Mouse (Mus musculus): Measurements from ENCODE around the gene Dpf3. TPM values are rescaled to one million over a fixed set of nuclear protein-coding genes. Genes with fewer than 3 reads are reported as not detected.

The Dpf3 gene
- total and polyA plus RNA-seq, 2 experiments from 2014 or later, result 14.3 to 31.7 TPM

DNA sequence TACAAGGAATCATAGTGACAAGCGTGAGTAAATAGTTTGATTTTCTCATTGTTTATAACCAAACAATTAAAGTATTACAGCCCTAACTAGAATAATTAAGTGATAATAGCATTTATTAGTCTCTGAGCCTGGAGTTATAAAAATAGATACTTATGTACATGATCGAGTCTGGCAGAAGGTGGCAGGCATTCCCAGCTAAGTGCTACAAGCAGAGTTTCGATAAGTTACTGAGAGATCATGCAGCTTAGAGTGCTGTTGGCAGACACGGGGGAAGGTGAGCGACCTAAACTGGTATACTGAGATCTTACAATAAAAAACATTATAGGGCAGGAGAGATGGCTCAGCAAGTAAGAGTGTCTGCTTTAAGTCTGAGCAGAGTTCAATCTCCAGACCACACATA is 3.9 kb downstream of the Dpf3 start:
- Histone ChIP-seq H3K4me1 (ENCODE audit: insufficient read depth, low read length) (0 out of 2 replicates have a peak, but pooled peaks cover under 1% of the 10 kb centered on the region), H3K9me3 (ENCODE audit: low read length) (no peaks in the 10 kb centered on the region), H3K27me3 (ENCODE audit: insufficient read depth, low read length) (no peaks in the 10 kb centered on the region), H3K27ac (ENCODE audit: low read depth, low read length) (no peak overlapping the region), H3K4me2 (ENCODE audit: low read depth, low read length, poor library complexity, severe bottlenecking) (no peak overlapping the region), H3K9ac (replicated peaks; ENCODE audit: low read length, poor library complexity, severe bottlenecking) (no peak overlapping the region), H3K4me3 (ENCODE audit: low read depth, low read length) (no peak overlapping the region), H3K36me3 (ENCODE audit: insufficient read depth, low read length) (no peaks in the 10 kb centered on the region)
- ATAC-seq (ENCODE audit: low FRiP score), result no peak
- TF ChIP-seq CTCF (IDR thresholded peaks at IDR 0.05), result peak; percentile 22; the same call in 1 of the 2 replicates
- DNase-seq (ENCODE audit: low spot score), result no peak
- WGBS, result 61% methylated on average over 5 of the region's 5 CpGs

DNA sequence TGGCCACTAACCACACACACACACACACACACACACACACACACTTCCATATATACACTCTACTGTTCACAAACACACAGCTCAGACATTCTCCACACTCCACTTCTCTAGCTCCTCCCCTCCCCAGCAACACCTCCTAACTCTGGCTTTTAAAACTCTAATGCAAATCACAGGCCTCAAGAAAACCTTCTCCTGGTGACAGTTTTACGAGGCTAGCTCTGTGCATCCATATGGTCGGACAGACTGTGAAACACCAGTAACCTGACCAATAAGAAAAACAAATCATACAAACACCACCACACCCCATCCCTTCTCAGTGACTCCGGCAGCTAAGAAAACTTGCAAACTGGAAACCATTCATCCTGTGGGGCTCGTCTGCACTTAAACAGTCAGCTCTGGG is 6.1 kb downstream of the Dpf3 start:
- H3K9ac ChIP-seq (replicated peaks; ENCODE audit: low read length, poor library complexity, severe bottlenecking), result no peak overlapping the region

DNA sequence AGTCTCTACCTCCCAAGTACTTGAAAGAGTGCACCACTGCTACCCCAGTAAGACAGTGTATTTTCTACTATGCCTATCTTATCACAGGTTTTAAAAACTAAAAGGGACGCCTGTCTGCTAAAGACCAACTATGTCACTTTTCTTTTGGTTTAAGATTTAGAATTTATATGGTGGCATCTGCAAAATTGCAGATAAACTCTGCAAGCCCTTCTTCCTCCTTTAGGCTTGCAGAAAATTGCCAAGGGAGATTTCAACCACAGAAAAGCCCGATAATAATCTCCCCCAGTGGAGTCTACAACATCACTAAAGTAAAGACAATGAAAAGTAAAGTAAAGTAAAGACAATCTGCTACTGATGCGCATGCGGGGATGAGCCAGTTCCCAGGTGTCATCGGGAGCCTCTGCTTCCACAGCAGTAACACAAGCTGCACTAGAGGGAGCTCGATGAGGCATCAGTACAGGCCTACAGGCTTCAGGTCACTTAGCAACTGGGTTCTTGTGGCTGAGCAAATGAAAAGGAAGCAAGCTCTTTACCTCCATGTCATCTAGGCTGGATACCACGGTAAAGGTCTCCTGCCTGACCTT is 7.6 kb downstream of the Dpf3 start:
- TF ChIP-seq CTCF (IDR thresholded peaks at IDR 0.05), result no peak
- H3K9me3 ChIP-seq (ENCODE audit: low read length), result no peaks in the 10 kb centered on the region
- 72% methylated on average over 7 of the region's 7 CpGs for WGBS
- no peak overlapping the region for H3K4me2 ChIP-seq (ENCODE audit: low read depth, low read length, poor library complexity, severe bottlenecking)
- ATAC-seq (ENCODE audit: low FRiP score) (no peak), DNase-seq (ENCODE audit: low spot score) (no peak)
- H3K9ac ChIP-seq (replicated peaks; ENCODE audit: low read length, poor library complexity, severe bottlenecking), result no peak overlapping the region
- no peaks in the 10 kb centered on the region for H3K4me1 ChIP-seq (ENCODE audit: insufficient read depth, low read length)
- no peaks in the 10 kb centered on the region for H3K36me3 ChIP-seq (ENCODE audit: insufficient read depth, low read length)
- H3K27me3 ChIP-seq (ENCODE audit: insufficient read depth, low read length), result no peaks in the 10 kb centered on the region
- no peak overlapping the region for H3K4me3 ChIP-seq (ENCODE audit: low read depth, low read length)
- H3K27ac ChIP-seq (ENCODE audit: low read depth, low read length), result no peak overlapping the region

More for the DNA sequence above, 6.1 kb downstream of the Dpf3 start:
- H3K36me3 ChIP-seq (ENCODE audit: insufficient read depth, low read length), result no peaks in the 10 kb centered on the region
- DNase-seq (ENCODE audit: low spot score), result no peak
- H3K9me3 ChIP-seq (ENCODE audit: low read length), result no peaks in the 10 kb centered on the region
- H3K4me1 ChIP-seq (ENCODE audit: insufficient read depth, low read length), result no peaks in the 10 kb centered on the region
- no peak for ATAC-seq (ENCODE audit: low FRiP score)
- no peak overlapping the region for H3K4me2 ChIP-seq (ENCODE audit: low read depth, low read length, poor library complexity, severe bottlenecking)
- H3K27ac ChIP-seq (ENCODE audit: low read depth, low read length), result no peak overlapping the region
- H3K27me3 ChIP-seq (ENCODE audit: insufficient read depth, low read length), result no peaks in the 10 kb centered on the region
- 77% methylated on average over 4 of the region's 4 CpGs for WGBS
- no peak for TF ChIP-seq CTCF (IDR thresholded peaks at IDR 0.05)
- H3K4me3 ChIP-seq (ENCODE audit: low read depth, low read length), result no peak overlapping the region

DNA sequence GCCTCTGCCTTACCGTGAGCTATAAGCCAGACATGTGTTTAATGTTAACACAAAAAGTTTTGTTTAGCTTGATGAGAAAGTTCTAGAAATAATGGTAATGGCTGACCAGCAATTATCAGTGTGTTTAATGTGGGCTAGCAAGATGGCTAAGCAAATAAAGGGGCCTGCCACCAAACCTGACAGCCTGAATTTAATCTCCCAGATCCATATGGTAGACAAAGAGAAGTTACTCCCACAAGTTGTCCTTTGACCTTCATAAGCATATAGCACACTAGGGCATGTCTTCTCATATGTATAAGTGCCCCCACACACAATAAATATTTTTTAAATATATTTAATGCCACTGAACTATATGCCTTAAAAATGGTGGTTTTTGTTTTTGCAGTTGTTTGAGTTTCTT is 8.4 kb downstream of the Dpf3 start:
- Histone ChIP-seq H3K9ac (replicated peaks; ENCODE audit: low read length, poor library complexity, severe bottlenecking) (no peak overlapping the region), H3K4me2 (ENCODE audit: low read depth, low read length, poor library complexity, severe bottlenecking) (no peak overlapping the region), H3K36me3 (ENCODE audit: insufficient read depth, low read length) (no peaks in the 10 kb centered on the region), H3K4me1 (ENCODE audit: insufficient read depth, low read length) (no peaks in the 10 kb centered on the region), H3K9me3 (ENCODE audit: low read length) (no peaks in the 10 kb centered on the region), H3K27me3 (ENCODE audit: insufficient read depth, low read length) (no peaks in the 10 kb centered on the region), H3K4me3 (ENCODE audit: low read depth, low read length) (no peak overlapping the region), H3K27ac (ENCODE audit: low read depth, low read length) (no peak overlapping the region)
- ATAC-seq (ENCODE audit: low FRiP score) (no peak), DNase-seq (ENCODE audit: low spot score) (no peak)
- no peak for TF ChIP-seq CTCF (IDR thresholded peaks at IDR 0.05)
- 87% methylated on average over 1 of the region's 1 CpGs for WGBS

DNA sequence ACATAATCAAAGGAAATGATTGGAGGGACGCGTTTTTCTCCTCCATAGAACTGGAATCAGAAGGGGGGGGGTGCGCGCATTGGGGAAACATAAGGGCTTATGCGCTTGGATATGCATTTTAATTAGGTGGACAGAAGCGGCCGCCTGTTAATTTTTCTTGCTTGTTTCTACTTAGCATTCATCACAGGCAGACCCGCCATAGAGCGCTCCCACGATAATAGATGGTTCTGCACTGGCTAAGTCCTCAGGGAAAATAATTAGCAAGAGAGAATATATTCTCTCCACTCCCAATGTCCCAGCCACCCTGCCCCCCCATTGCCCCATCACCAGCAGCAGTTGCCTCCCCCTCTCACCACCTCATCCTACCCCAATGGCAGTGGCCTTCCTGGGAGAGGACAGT is 11.2 kb downstream of the Dpf3 start:
- H3K9me3 ChIP-seq (ENCODE audit: low read length), result no peaks in the 10 kb centered on the region
- H3K27ac ChIP-seq (ENCODE audit: low read depth, low read length), result no peak overlapping the region
- 30% methylated on average over 10 of the region's 10 CpGs for WGBS
- no peak overlapping the region for H3K9ac ChIP-seq (replicated peaks; ENCODE audit: low read length, poor library complexity, severe bottlenecking)
- H3K4me3 ChIP-seq (ENCODE audit: low read depth, low read length), result no peak overlapping the region
- H3K4me1 ChIP-seq (ENCODE audit: insufficient read depth, low read length), result 0 out of 2 replicates have a peak, but pooled peaks cover 2% of the 10 kb centered on the region
- H3K4me2 ChIP-seq (ENCODE audit: low read depth, low read length, poor library complexity, severe bottlenecking), result no peak overlapping the region
- TF ChIP-seq CTCF (IDR thresholded peaks at IDR 0.05), result no peak
- no peaks in the 10 kb centered on the region for H3K27me3 ChIP-seq (ENCODE audit: insufficient read depth, low read length)
- H3K36me3 ChIP-seq (ENCODE audit: insufficient read depth, low read length), result no peaks in the 10 kb centered on the region
- ATAC-seq (ENCODE audit: low FRiP score) (no peak), DNase-seq (ENCODE audit: low spot score) (peak; percentile 28)

- 28% methylated on average over 6 of the region's 6 CpGs for WGBS
- DNase-seq (ENCODE audit: low spot score) (no peak), ATAC-seq (ENCODE audit: low FRiP score) (no peak)
- Histone ChIP-seq H3K9me3 (ENCODE audit: low read length) (no peaks in the 10 kb centered on the region), H3K36me3 (ENCODE audit: insufficient read depth, low read length) (no peaks in the 10 kb centered on the region), H3K4me2 (ENCODE audit: low read depth, low read length, poor library complexity, severe bottlenecking) (no peak overlapping the region), H3K4me1 (ENCODE audit: insufficient read depth, low read length) (0 out of 2 replicates have a peak, but pooled peaks cover 2% of the 10 kb centered on the region), H3K27me3 (ENCODE audit: insufficient read depth, low read length) (no peaks in the 10 kb centered on the region), H3K27ac (ENCODE audit: low read depth, low read length) (no peak overlapping the region), H3K9ac (replicated peaks; ENCODE audit: low read length, poor library complexity, severe bottlenecking) (no peak overlapping the region), H3K4me3 (ENCODE audit: low read depth, low read length) (no peak overlapping the region)
- no peak for TF ChIP-seq CTCF (IDR thresholded peaks at IDR 0.05)
These were observed 12.1 kb downstream of the Dpf3 start for GRCm38 (mm10) chr12:83475419-83475818.

Data from midbrain, postnatal 0 days (tissue).